Mouse (Mus musculus) G1E (cell line): Measurements from ENCODE around the gene Nktr.

Experiments
- CTCF ChIP-seq: IDR thresholded peaks from 2 replicates; pipeline ENCODE4 v1.5.1; 2012; ENCODE audit warnings: low read depth, low read length, inconsistent platforms, mixed read lengths
- GATA1 ChIP-seq: IDR thresholded peaks from 2 replicates; pipeline ENCODE4 v1.6.1; 2012; ENCODE audit warnings: borderline replicate concordance, low read length, inconsistent platforms, mixed read lengths
- GATA2 ChIP-seq: IDR thresholded peaks from 2 replicates; pipeline ENCODE4 v1.6.1; 2012; ENCODE audit warnings: low read depth, low read length, inconsistent platforms, borderline replicate concordance
- POLR2AphosphoS5 ChIP-seq: IDR thresholded peaks from 2 replicates; pipeline ENCODE4 v1.6.1; 2012; ENCODE audit warnings: low read depth, low read length, inconsistent platforms; ENCODE audit not compliant: insufficient replicate concordance
- TAL1 ChIP-seq: conservative IDR thresholded peaks from 2 replicates; pipeline ENCODE4 v1.6.1; 2012; ENCODE audit warnings: low read depth, low read length, inconsistent platforms, mixed read lengths

GRCm38 (mm10) chr9:121690200-121690651 lies 28.7 kb upstream of the Nktr start:
- TF ChIP-seq CTCF (no peak), GATA1 (no peak), POLR2AphosphoS5 (no peak), GATA2 (no peak), TAL1 (no peak)
